In the genomic region with DNA sequence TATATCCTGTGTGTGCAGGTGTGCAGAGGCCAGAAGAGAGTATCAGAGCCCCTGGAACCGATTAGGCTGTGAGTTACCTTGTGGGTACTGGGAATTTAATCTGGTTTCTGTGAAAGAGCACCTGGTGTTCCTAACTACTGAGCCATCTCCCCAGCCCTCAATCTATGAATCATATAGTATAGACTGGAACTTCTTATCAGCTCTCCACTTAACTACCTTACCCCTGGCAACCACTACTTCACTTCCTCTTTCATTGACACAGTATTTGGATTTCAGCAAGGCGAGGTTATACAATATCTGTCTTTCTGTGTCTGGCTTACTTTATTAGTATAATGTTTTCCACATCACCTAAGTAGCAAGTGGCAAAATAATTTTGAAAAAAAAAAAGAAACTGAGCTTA, we compare ENCODE assay signal across 14 mouse cellular contexts.
"Had no signal": no experiment of that assay in that cellular context is flagged by ENCODE, and none has a peak within 500 bp of the region (broad histone marks: within the 10 kb centered on the region; RNA-seq: fewer than 3 reads in every experiment).

No protein-coding gene starts in this region.

- H3K36me3 ChIP-seq: limb, embryonic 12.5 days; liver, embryonic 13.5 days; lung, embryonic 15.5 days; midbrain, embryonic 10.5 days; neural tube, embryonic 12.5 days; stomach, embryonic 15.5 days had no signal

- H3K9me3 ChIP-seq: limb, embryonic 12.5 days; liver, embryonic 13.5 days; lung, embryonic 15.5 days; midbrain, embryonic 10.5 days; neural tube, embryonic 12.5 days; stomach, embryonic 15.5 days had no signal

- H3K27me3 ChIP-seq: limb, embryonic 12.5 days; liver, embryonic 13.5 days; lung, embryonic 15.5 days; neural tube, embryonic 12.5 days; stomach, embryonic 15.5 days had no signal

- H3K9ac ChIP-seq: limb, embryonic 12.5 days; liver, embryonic 13.5 days; liver, postnatal 0 days; lung, embryonic 15.5 days; neural tube, embryonic 12.5 days; stomach, embryonic 15.5 days had no signal

- H3K27ac ChIP-seq: kidney, postnatal 0 days; limb, embryonic 12.5 days; liver, embryonic 13.5 days; lung, embryonic 15.5 days; midbrain, embryonic 10.5 days; neural tube, embryonic 12.5 days; stomach, embryonic 15.5 days had no signal

- H3K4me2 ChIP-seq: limb, embryonic 12.5 days; liver, embryonic 13.5 days; lung, embryonic 15.5 days; neural tube, embryonic 12.5 days; stomach, embryonic 15.5 days had no signal

- H3K4me1 ChIP-seq: limb, embryonic 12.5 days; liver, embryonic 13.5 days; lung, embryonic 15.5 days; midbrain, embryonic 10.5 days; neural tube, embryonic 12.5 days; stomach, embryonic 15.5 days had no signal

- H3K4me3 ChIP-seq: limb, embryonic 12.5 days; liver, embryonic 13.5 days; lung, embryonic 15.5 days; midbrain, embryonic 10.5 days; neural tube, embryonic 12.5 days; stomach, embryonic 15.5 days had no signal

- DNase-seq: kidney, adult 9 months; kidney, postnatal 36 days; liver; liver, embryonic 13.5 days; liver, postnatal 0 days; midbrain, embryonic 14.5 days; right cerebral cortex, postnatal 14 days; thymus, postnatal 36 days had no signal

- ATAC-seq: liver, postnatal 0 days had no signal
